Mouse (Mus musculus): ENCODE measurements around the gene Gja10.

- TF ChIP-seq POLR2A (IDR thresholded peaks at IDR 0.05; ENCODE audit: insufficient read depth, low read depth, low read length): no peak
- no peak for TF ChIP-seq CTCF (IDR thresholded peaks at IDR 0.05; ENCODE audit: insufficient read depth, low read depth, low read length)
Measured at GRCm38 (mm10) chr4:32584181-32584580, 18.4 kb downstream of the Gja10 start.

Data from olfactory bulb, adult 2 months (tissue).